Mouse (Mus musculus): Measurements from ENCODE around the gene Amh. TPM values are rescaled to one million over a fixed set of nuclear protein-coding genes. Genes with fewer than 3 reads are reported as not detected.

The Amh gene
- polyA plus RNA-seq, 1 experiment from 2014 or later: 0.09 TPM

- Histone ChIP-seq H3K4me3 (no peak overlapping the region), H3K9ac (no peak overlapping the region), H3K4me1 (no peaks in the 10 kb centered on the region), H3K27me3 (no peaks in the 10 kb centered on the region), H3K9me3 (no peaks in the 10 kb centered on the region), H3K36me3 (peaks cover 95% of the 10 kb centered on the region), H3K27ac (no peak overlapping the region), H3K4me2 (no peak overlapping the region)
- 82% methylated on average over 19 of the region's 19 CpGs for WGBS
- ATAC-seq (ENCODE audit: borderline replicate concordance, extremely low read depth, low FRiP score, low TSS enrichment): no peak
These were observed 14.2 kb upstream of the Amh start for GRCm38 (mm10) chr10:80790761-80791404.

- H3K9me3 ChIP-seq: no peaks in the 10 kb centered on the region
- peaks cover 89% of the 10 kb centered on the region for H3K36me3 ChIP-seq
- WGBS: 73% methylated on average over 33 of the region's 33 CpGs
- ATAC-seq (ENCODE audit: borderline replicate concordance, extremely low read depth, low FRiP score, low TSS enrichment): no peak
- H3K4me1 ChIP-seq: peaks cover 7% of the 10 kb centered on the region; the same call in 1 of the 2 replicates
- H3K9ac ChIP-seq: no peak overlapping the region
- no peaks in the 10 kb centered on the region for H3K27me3 ChIP-seq
- H3K4me3 ChIP-seq: no peak overlapping the region
- H3K27ac ChIP-seq: no peak overlapping the region
- H3K4me2 ChIP-seq: no peak overlapping the region
These were observed 13.4 kb upstream of the Amh start for GRCm38 (mm10) chr10:80791476-80792174.

- Histone ChIP-seq H3K4me1 (peaks cover 14% of the 10 kb centered on the region), H3K36me3 (peaks cover 83% of the 10 kb centered on the region), H3K9ac (no peak overlapping the region), H3K27me3 (no peaks in the 10 kb centered on the region), H3K9me3 (no peaks in the 10 kb centered on the region), H3K4me3 (no peak overlapping the region), H3K4me2 (no peak overlapping the region), H3K27ac (no peak overlapping the region)
- 65% methylated on average over 41 of the region's 41 CpGs for whole genome bisulfite sequencing
- peak; percentile 3; the same call in 1 of the 2 replicates for ATAC-seq (ENCODE audit: borderline replicate concordance, extremely low read depth, low FRiP score, low TSS enrichment)
These were observed 12.6 kb upstream of the Amh start for GRCm38 (mm10) chr10:80792175-80793032.

- Histone ChIP-seq H3K36me3 (peaks cover 75% of the 10 kb centered on the region), H3K27me3 (no peaks in the 10 kb centered on the region), H3K4me1 (peaks cover 14% of the 10 kb centered on the region), H3K4me3 (no peak overlapping the region), H3K4me2 (no peak overlapping the region), H3K9ac (no peak overlapping the region), H3K27ac (no peak overlapping the region), H3K9me3 (no peaks in the 10 kb centered on the region)
- ATAC-seq (ENCODE audit: borderline replicate concordance, extremely low read depth, low FRiP score, low TSS enrichment): no peak
- 88% methylated on average over 13 of the region's 13 CpGs for WGBS
These were observed 11.8 kb upstream of the Amh start for GRCm38 (mm10) chr10:80793033-80793784.

GRCm38 (mm10) chr10:80793803-80794202, 11.2 kb upstream of the Amh start:
- no peaks in the 10 kb centered on the region for H3K9me3 ChIP-seq
- H3K4me1 ChIP-seq: peaks cover 14% of the 10 kb centered on the region
- 85% methylated on average over 4 of the region's 4 CpGs for WGBS
- H3K4me2 ChIP-seq: no peak overlapping the region
- no peak overlapping the region for H3K9ac ChIP-seq
- ATAC-seq (ENCODE audit: borderline replicate concordance, extremely low read depth, low FRiP score, low TSS enrichment): no peak
- no peak overlapping the region for H3K27ac ChIP-seq
- no peaks in the 10 kb centered on the region for H3K27me3 ChIP-seq
- peaks cover 69% of the 10 kb centered on the region for H3K36me3 ChIP-seq
- no peak overlapping the region for H3K4me3 ChIP-seq

- Histone ChIP-seq H3K9ac (no peak overlapping the region), H3K4me1 (peaks cover 18% of the 10 kb centered on the region), H3K27me3 (no peaks in the 10 kb centered on the region), H3K4me2 (no peak overlapping the region), H3K27ac (no peak overlapping the region), H3K36me3 (peaks cover 61% of the 10 kb centered on the region), H3K9me3 (no peaks in the 10 kb centered on the region), H3K4me3 (no peak overlapping the region)
- WGBS: 86% methylated on average over 8 of the region's 8 CpGs
- ATAC-seq (ENCODE audit: borderline replicate concordance, extremely low read depth, low FRiP score, low TSS enrichment): no peak
These were observed 10.3 kb upstream of the Amh start for GRCm38 (mm10) chr10:80794750-80795149.

- Histone ChIP-seq H3K9me3 (no peaks in the 10 kb centered on the region), H3K27me3 (no peaks in the 10 kb centered on the region), H3K4me1 (peaks cover 26% of the 10 kb centered on the region), H3K4me3 (peak overlapping the region; percentile 91), H3K27ac (no peak overlapping the region), H3K36me3 (peaks cover 56% of the 10 kb centered on the region), H3K9ac (peak overlapping the region; percentile 98; the same call in 1 of the 2 replicates), H3K4me2 (peak overlapping the region; percentile 79)
- WGBS: 71% methylated on average over 9 of the region's 9 CpGs
- ATAC-seq (ENCODE audit: borderline replicate concordance, extremely low read depth, low FRiP score, low TSS enrichment): no peak
These were observed 8.7 kb upstream of the Amh start for GRCm38 (mm10) chr10:80796307-80796848.

- H3K36me3 ChIP-seq: peaks cover 56% of the 10 kb centered on the region
- peak overlapping the region; percentile 98 for H3K27ac ChIP-seq
- peaks cover 26% of the 10 kb centered on the region for H3K4me1 ChIP-seq
- peak overlapping the region; percentile 91 for H3K4me3 ChIP-seq
- no peaks in the 10 kb centered on the region for H3K9me3 ChIP-seq
- ATAC-seq (ENCODE audit: borderline replicate concordance, extremely low read depth, low FRiP score, low TSS enrichment): peak; percentile 60
- peak overlapping the region; percentile 98 for H3K9ac ChIP-seq
- no peaks in the 10 kb centered on the region for H3K27me3 ChIP-seq
- WGBS: 2% methylated on average over 59 of the region's 59 CpGs
- peak overlapping the region; percentile 79 for H3K4me2 ChIP-seq
These were observed 7.6 kb upstream of the Amh start for GRCm38 (mm10) chr10:80797186-80798149.

- Histone ChIP-seq H3K4me2 (peak within 1 kb of the TSS; percentile 79), H3K27me3 (no peaks in the 10 kb centered on the region), H3K4me3 (peak within 1 kb of the TSS; percentile 91), H3K9me3 (no peaks in the 10 kb centered on the region), H3K36me3 (peaks cover 56% of the 10 kb centered on the region), H3K4me1 (peaks cover 26% of the 10 kb centered on the region), H3K27ac (peak within 1 kb of the TSS; percentile 98), H3K9ac (peak within 1 kb of the TSS; percentile 98)
- peak; percentile 92 for ATAC-seq (ENCODE audit: borderline replicate concordance, extremely low read depth, low FRiP score, low TSS enrichment)
- WGBS: under 1% methylated on average over 104 of the region's 104 CpGs
These were observed 6.7 kb upstream of the Amh start, which contains the start of the genes Sf3a2 and Plekhj1 for GRCm38 (mm10) chr10:80798150-80799006. Sf3a2 (plus strand) TSS chr10:80798198. Plekhj1 (minus strand) TSS chr10:80798626.
